Mouse (Mus musculus): ENCODE measurements around the gene Atf7ip.

DNA sequence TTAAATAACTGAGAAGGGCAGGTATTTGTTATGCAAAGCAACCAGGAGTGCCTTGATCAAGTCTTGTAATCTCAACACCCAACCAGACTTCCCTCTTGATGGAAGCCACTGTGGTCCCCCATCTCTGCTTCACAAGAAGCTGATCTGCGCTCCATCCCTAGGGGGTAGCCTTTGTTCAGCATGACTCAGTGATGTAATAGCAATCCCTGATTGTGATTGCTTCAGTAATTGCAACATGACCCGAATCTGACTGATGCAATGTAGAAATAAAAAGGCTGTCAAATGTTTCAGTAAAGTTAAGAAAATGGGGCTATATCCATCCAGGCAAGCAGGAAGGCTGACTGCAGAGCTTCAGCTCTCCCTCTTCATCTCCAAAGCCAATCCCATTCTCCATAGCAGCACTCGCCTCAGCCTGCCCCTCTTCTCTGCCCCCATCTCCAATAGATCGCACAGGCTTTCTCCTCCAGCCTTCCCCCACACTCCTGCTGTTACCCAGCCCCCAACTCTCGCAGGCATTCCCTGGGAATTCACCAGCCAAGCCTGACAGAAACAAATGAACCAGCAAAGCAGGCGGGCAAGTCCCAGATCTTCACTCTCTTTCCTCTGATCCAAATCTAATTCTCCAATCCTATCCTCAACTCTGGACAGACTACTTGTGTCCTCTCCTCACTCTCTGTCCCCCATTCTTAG is 30.7 kb upstream of the Atf7ip start:
- no peak for TF ChIP-seq CTCF (conservative IDR thresholded peaks at IDR 0.05; ENCODE audit: low read length)
- no peak for TF ChIP-seq POU5F1 (IDR thresholded peaks at IDR 0.05; ENCODE audit: borderline replicate concordance, low read length)
- no peak for TF ChIP-seq NANOG (IDR thresholded peaks at IDR 0.05; ENCODE audit: borderline replicate concordance, low read length)
